Mouse (Mus musculus): ENCODE data around the gene Tapbpl.
A peak's percentile ranks its signal among the peaks of the same experiment; 100 is the strongest.

DNA sequence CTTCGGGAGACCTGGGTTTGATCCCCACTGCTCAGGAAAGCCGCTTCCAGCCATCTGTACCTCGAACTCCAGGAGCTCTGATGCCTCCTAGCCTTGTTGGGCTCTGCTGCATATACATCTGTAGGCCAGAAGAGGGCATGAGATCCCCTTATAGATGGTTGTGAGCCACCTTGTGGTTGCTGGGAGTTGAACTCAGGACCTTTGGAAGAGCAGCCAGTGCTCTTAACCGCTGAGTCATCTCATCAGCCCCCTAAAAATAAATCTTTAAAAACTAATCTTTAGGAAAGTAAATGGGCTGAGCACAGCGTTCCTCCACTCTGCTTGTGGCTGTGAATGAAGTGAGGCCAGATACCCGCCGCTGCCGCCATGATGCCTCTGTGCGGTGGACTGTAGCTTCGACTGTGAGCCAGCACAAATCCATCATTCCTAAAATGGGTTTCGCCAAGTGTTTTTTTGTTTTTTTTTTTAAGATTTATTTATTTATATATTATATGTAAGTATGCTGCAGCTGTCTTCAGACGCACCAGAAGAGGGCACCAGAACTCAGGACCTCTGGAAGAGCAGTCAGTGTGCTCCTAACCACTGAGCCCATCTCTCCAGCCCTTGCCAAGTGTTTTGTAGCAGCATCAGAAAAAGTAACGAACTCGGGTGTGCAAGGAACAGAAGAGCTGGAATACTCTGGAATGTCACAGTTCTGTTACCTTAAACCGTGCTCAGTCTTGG is 43.3 kb upstream of the Tapbpl start:
- TF ChIP-seq POLR2A (IDR thresholded peaks at IDR 0.05; ENCODE audit: low read depth, low read length) (0 out of 2 replicates have a peak, but pooled peaks have one; percentile 21), CTCF (IDR thresholded peaks at IDR 0.05; ENCODE audit: extremely low read depth, insufficient read length, insufficient replicate concordance, low read depth, low read length) (peak; percentile 74; the same call in 1 of the 2 replicates)
